Mouse (Mus musculus) hindbrain, embryonic 14.5 days (tissue): ENCODE measurements around the gene Cnga2. TPM values are rescaled to one million over a fixed set of nuclear protein-coding genes. Genes with fewer than 3 reads are reported as not detected.

ENCODE experiments used
- ATAC-seq: fragments of 200-750 bp; cut with Nextera tagmentation; 2 replicates; pipeline ENCODE4 v1.8.0; 2017; ENCODE audit warnings: moderate number of reproducible peaks, mild to moderate bottlenecking, moderate TSS enrichment, moderate library complexity; ENCODE audit not compliant: low FRiP score
- DNase-seq: peaks from one replicate; pipeline ENCODE4 v3.0.0-alpha.2; 2015; ENCODE audit warnings: low spot score
- H3K27ac ChIP-seq: fragments of 300-500 bp; sonication (generic); 2 replicates; pipeline ENCODE4 v1.5.1; 2014; ENCODE audit warnings: mild to moderate bottlenecking, moderate library complexity
- H3K27me3 ChIP-seq: fragments of 300-500 bp; sonication (generic); 2 replicates; pipeline ENCODE4 v1.6.1; 2014; ENCODE audit warnings: mild to moderate bottlenecking, low read length, mixed read lengths; ENCODE audit not compliant: control insufficient read depth, insufficient read depth
- H3K36me3 ChIP-seq: fragments of 300-500 bp; sonication (generic); replicated peaks from 2 replicates; pipeline ENCODE4 v1.6.1; 2014; ENCODE audit not compliant: control insufficient read depth, insufficient read depth
- H3K4me1 ChIP-seq: fragments of 300-500 bp; sonication (generic); replicated peaks from 2 replicates; pipeline ENCODE4 v1.6.1; 2014; ENCODE audit warnings: antibody characterized with exemption, low read length, mixed read lengths; ENCODE audit not compliant: control insufficient read depth, insufficient read depth
- H3K4me2 ChIP-seq: fragments of 300-500 bp; sonication (generic); replicated peaks from 2 replicates; pipeline ENCODE4 v1.6.1; 2014; ENCODE audit warnings: mild to moderate bottlenecking, moderate library complexity
- H3K4me3 ChIP-seq: fragments of 300-500 bp; sonication (generic); replicated peaks from 2 replicates; pipeline ENCODE4 v1.5.1; 2014; ENCODE audit warnings: mild to moderate bottlenecking, low read length
- H3K9ac ChIP-seq: fragments of 300-500 bp; sonication (generic); 2 replicates; pipeline ENCODE4 v1.6.1; 2014
- H3K9me3 ChIP-seq: fragments of 300-500 bp; sonication (generic); 2 replicates; pipeline ENCODE4 v1.6.1; 2016; ENCODE audit warnings: low read length; ENCODE audit not compliant: control insufficient read depth
- WGBS: fragments of 180-500 bp; shearing (Covaris S2); extraction: QIAGEN DNeasy Blood & Tissue Kit; methylation state at CpG from one replicate; pipeline ENCODE4 v1.1.7; 2014; 5-methylcytosine and 5-hydroxymethylcytosine counted together
- polyA plus RNA-seq: library from polyadenylated mRNA; unstranded; fragments of >200 nt; fragmentation: Nextera tagmentation; extraction: Ambion mirVana; gene quantifications from 2 replicates; pipeline ENCODE4 v1.2.1, GENCODE M21; 2014

Cnga2 gene
- 0.16 and 0.40 TPM in 2 replicates for polyA plus RNA-seq

- whole genome bisulfite sequencing = 66% methylated on average over 3 of the region's 3 CpGs
- DNase-seq = no peak
- no peaks in the 10 kb centered on the region for H3K27me3 ChIP-seq
- H3K36me3 ChIP-seq = no peaks in the 10 kb centered on the region
- no peak within 1 kb of the TSS for H3K9ac ChIP-seq
- H3K27ac ChIP-seq = no peak within 1 kb of the TSS
- no peaks in the 10 kb centered on the region for H3K4me1 ChIP-seq
- ATAC-seq = no peak
- no peak within 1 kb of the TSS for H3K4me2 ChIP-seq
- no peak within 1 kb of the TSS for H3K4me3 ChIP-seq
- no peaks in the 10 kb centered on the region for H3K9me3 ChIP-seq
Measured at GRCm38 (mm10) chrX:71991549-71991948, at the start of gene Cnga2. Gene Cnga2, plus strand, starts transcription at chrX:71991849.

GRCm38 (mm10) chrX:71946631-71947030 lies 45.0 kb upstream of the Cnga2 start:
- H3K9ac ChIP-seq = no peak overlapping the region
- no peaks in the 10 kb centered on the region for H3K36me3 ChIP-seq
- H3K27me3 ChIP-seq = no peaks in the 10 kb centered on the region
- no peak overlapping the region for H3K4me3 ChIP-seq
- no peak overlapping the region for H3K27ac ChIP-seq
- 12% methylated on average over 3 of the region's 3 CpGs for WGBS
- no peaks in the 10 kb centered on the region for H3K9me3 ChIP-seq
- no peaks in the 10 kb centered on the region for H3K4me1 ChIP-seq
- ATAC-seq = no peak
- DNase-seq = peak; percentile 40
- H3K4me2 ChIP-seq = no peak overlapping the region

- Histone ChIP-seq H3K4me2 (no peak overlapping the region), H3K4me1 (0 out of 2 replicates have a peak, but pooled peaks cover 4% of the 10 kb centered on the region), H3K36me3 (no peaks in the 10 kb centered on the region), H3K27ac (no peak overlapping the region), H3K4me3 (no peak overlapping the region), H3K9ac (no peak overlapping the region), H3K27me3 (no peaks in the 10 kb centered on the region), H3K9me3 (no peaks in the 10 kb centered on the region)
- DNase-seq (no peak), ATAC-seq (no peak)
Measured at GRCm38 (mm10) chrX:71958366-71958765, 33.3 kb upstream of the Cnga2 start.

- Histone ChIP-seq H3K36me3 (no peaks in the 10 kb centered on the region), H3K9me3 (no peaks in the 10 kb centered on the region), H3K4me2 (peak within 1 kb of the TSS; percentile 59), H3K4me1 (peaks cover 11% of the 10 kb centered on the region; the same call in 1 of the 2 replicates), H3K27me3 (no peaks in the 10 kb centered on the region), H3K4me3 (peak within 1 kb of the TSS; percentile 49), H3K27ac (peak within 1 kb of the TSS; percentile 60), H3K9ac (peak within 1 kb of the TSS; percentile 71)
- 19% methylated on average over 64 of the region's 72 CpGs for WGBS
- DNase-seq (peak; percentile 28), ATAC-seq (peak; percentile 86)
Measured at GRCm38 (mm10) chrX:71962073-71963051, 29.3 kb upstream of the Cnga2 start, which contains the start of gene Prrg3. Gene Prrg3, plus strand, starts transcription at chrX:71962624.

GRCm38 (mm10) chrX:71963275-71963912 lies 28.3 kb upstream of the Cnga2 start:
- peak overlapping the region; percentile 60 for H3K27ac ChIP-seq
- peak overlapping the region; percentile 59 for H3K4me2 ChIP-seq
- peak overlapping the region; percentile 49 for H3K4me3 ChIP-seq
- H3K4me1 ChIP-seq = peaks cover 11% of the 10 kb centered on the region; the same call in 1 of the 2 replicates
- H3K9me3 ChIP-seq = no peaks in the 10 kb centered on the region
- peak; percentile 29 for DNase-seq
- H3K27me3 ChIP-seq = no peaks in the 10 kb centered on the region
- H3K36me3 ChIP-seq = no peaks in the 10 kb centered on the region
- H3K9ac ChIP-seq = peak overlapping the region; percentile 71
- WGBS = 32% methylated on average over 9 of the region's 9 CpGs
- peak; percentile 36 for ATAC-seq

- no peak overlapping the region for H3K4me2 ChIP-seq
- no peaks in the 10 kb centered on the region for H3K9me3 ChIP-seq
- DNase-seq = no peak
- H3K27ac ChIP-seq = no peak overlapping the region
- H3K9ac ChIP-seq = no peak overlapping the region
- no peak overlapping the region for H3K4me3 ChIP-seq
- H3K27me3 ChIP-seq = no peaks in the 10 kb centered on the region
- no peaks in the 10 kb centered on the region for H3K36me3 ChIP-seq
- H3K4me1 ChIP-seq = peaks cover 8% of the 10 kb centered on the region; the same call in 1 of the 2 replicates
- no peak for ATAC-seq
- WGBS = 86% methylated on average over 1 of the region's 1 CpGs
Measured at GRCm38 (mm10) chrX:71968216-71968615, 23.4 kb upstream of the Cnga2 start.

- 80% methylated on average over 6 of the region's 6 CpGs for WGBS
- DNase-seq (no peak), ATAC-seq (no peak)
- Histone ChIP-seq H3K9ac (no peak overlapping the region), H3K36me3 (no peaks in the 10 kb centered on the region), H3K4me2 (no peak overlapping the region), H3K4me1 (peaks cover 2% of the 10 kb centered on the region; the same call in 1 of the 2 replicates), H3K27me3 (no peaks in the 10 kb centered on the region), H3K4me3 (no peak overlapping the region), H3K9me3 (no peaks in the 10 kb centered on the region), H3K27ac (no peak overlapping the region)
Measured at GRCm38 (mm10) chrX:71968816-71969215, 22.8 kb upstream of the Cnga2 start.

GRCm38 (mm10) chrX:71971325-71971724 lies 20.3 kb upstream of the Cnga2 start:
- Histone ChIP-seq H3K9ac (no peak overlapping the region), H3K36me3 (no peaks in the 10 kb centered on the region), H3K4me3 (no peak overlapping the region), H3K27me3 (no peaks in the 10 kb centered on the region), H3K9me3 (no peaks in the 10 kb centered on the region), H3K27ac (no peak overlapping the region), H3K4me2 (no peak overlapping the region), H3K4me1 (no peaks in the 10 kb centered on the region)
- WGBS = 64% methylated on average over 5 of the region's 5 CpGs
- DNase-seq (no peak), ATAC-seq (no peak)

- Histone ChIP-seq H3K9me3 (no peaks in the 10 kb centered on the region), H3K4me2 (no peak within 1 kb of the TSS), H3K9ac (no peak within 1 kb of the TSS), H3K27ac (no peak within 1 kb of the TSS), H3K4me3 (no peak within 1 kb of the TSS), H3K27me3 (no peaks in the 10 kb centered on the region), H3K4me1 (no peaks in the 10 kb centered on the region), H3K36me3 (no peaks in the 10 kb centered on the region)
- WGBS = 86% methylated on average over 2 of the region's 2 CpGs
- no peak for ATAC-seq
- no peak for DNase-seq
Measured at GRCm38 (mm10) chrX:71972686-71973085, 19.0 kb upstream of the Cnga2 start, which contains the start of gene Fate1. Gene Fate1, plus strand, starts transcription at chrX:71972986.
